Mouse (Mus musculus): Measurements from ENCODE around the gene Calhm6. TPM values are rescaled to one million over a fixed set of nuclear protein-coding genes. Genes with fewer than 3 reads are reported as not detected.

Gene Calhm6
- total and polyA plus RNA-seq, 3 experiments: 0.17 to 0.58 (median 0.29) TPM

- dilution Hi-C loops (cut with MboI; ENCODE audit: extremely low pct_ligation_motif_present, extremely low pct_unique_long_range_greater_than_20kb, low sequenced_read_pairs): no loop called here
- in situ Hi-C loops (cut with MboI; ENCODE audit: low pct_ligation_motif_present, low pct_unique_long_range_greater_than_20kb, low sequenced_read_pairs): no loop called here
- peaks cover 4 to 31% of the 10 kb centered on the region in 2 experiments; a peak in 3 of 4 replicates for H3K4me1 ChIP-seq (ENCODE audit: control insufficient read depth in 1 of 2, insufficient read depth in 2 of 2)
- H3K4me2 ChIP-seq (ENCODE audit: insufficient read depth, low read depth, poor library complexity, severe bottlenecking): peak overlapping the region; percentile 97
- no peaks in the 10 kb centered on the region for H3K36me3 ChIP-seq (replicated peaks in 1 of 2; ENCODE audit: control insufficient read depth in 1 of 2, insufficient read depth in 1 of 2, low read length in 1 of 2)
- no peak overlapping the region for H3K9ac ChIP-seq (ENCODE audit: insufficient read depth, low read depth)
- H3K79me2 ChIP-seq (replicated peaks; ENCODE audit: control insufficient read depth, extremely low read depth, insufficient read depth, poor library complexity, severe bottlenecking): no peaks in the 10 kb centered on the region
- no peak overlapping the region for H3K27ac ChIP-seq (ENCODE audit: insufficient read depth, low read depth)
- H3K4me3 ChIP-seq (replicated peaks in 1 of 3; ENCODE audit: low read depth in 2 of 3, low read length in 2 of 3, poor library complexity in 1 of 3): peak overlapping the region in 2 of 3 experiments; percentile 9 to 38
- DNase-seq (ENCODE audit: extremely low read depth): no peak
- H3K9me3 ChIP-seq (replicated peaks; ENCODE audit: low read length): no peaks in the 10 kb centered on the region
- H3K27me3 ChIP-seq (replicated peaks): peaks cover 17% of the 10 kb centered on the region
- TF ChIP-seq ZNF384 (IDR thresholded peaks at IDR 0.05; ENCODE audit: low read depth, low read length) (peak; percentile 72), RCOR1 (conservative IDR thresholded peaks at IDR 0.05; ENCODE audit: low read depth, low read length) (no peak)
Measured at GRCm38 (mm10) chr10:34095964-34096363, 31.8 kb downstream of the Calhm6 start.

- dilution Hi-C loops (cut with MboI; ENCODE audit: extremely low pct_ligation_motif_present, extremely low pct_unique_long_range_greater_than_20kb, low sequenced_read_pairs): no loop called here
- Histone ChIP-seq H3K27ac (ENCODE audit: insufficient read depth, low read depth) (no peak overlapping the region), H3K9me3 (replicated peaks; ENCODE audit: low read length) (no peaks in the 10 kb centered on the region), H3K4me3 (replicated peaks in 1 of 3; ENCODE audit: low read depth in 2 of 3, low read length in 2 of 3, poor library complexity in 1 of 3) (no peak overlapping the region), H3K4me1 (ENCODE audit: control insufficient read depth in 1 of 2, insufficient read depth in 2 of 2) (peaks cover 4 to 31% of the 10 kb centered on the region in 2 experiments; a peak in 3 of 4 replicates), H3K27me3 (replicated peaks) (peaks cover 17% of the 10 kb centered on the region), H3K36me3 (replicated peaks in 1 of 2; ENCODE audit: control insufficient read depth in 1 of 2, insufficient read depth in 1 of 2, low read length in 1 of 2) (no peaks in the 10 kb centered on the region), H3K4me2 (ENCODE audit: insufficient read depth, low read depth, poor library complexity, severe bottlenecking) (peak overlapping the region; percentile 97; the same call in 1 of the 2 replicates), H3K9ac (ENCODE audit: insufficient read depth, low read depth) (no peak overlapping the region), H3K79me2 (replicated peaks; ENCODE audit: control insufficient read depth, extremely low read depth, insufficient read depth, poor library complexity, severe bottlenecking) (no peaks in the 10 kb centered on the region)
- in situ Hi-C loops (cut with MboI; ENCODE audit: low pct_ligation_motif_present, low pct_unique_long_range_greater_than_20kb, low sequenced_read_pairs): no loop called here
- TF ChIP-seq GABPA (IDR thresholded peaks at IDR 0.05; ENCODE audit: insufficient replicate concordance, low read depth, low read length) (no peak), MAX (IDR thresholded peaks at IDR 0.05; ENCODE audit: low read length) (no peak), BHLHE40 (IDR thresholded peaks at IDR 0.05; ENCODE audit: low read depth, low read length) (peak; percentile 65), MXI1 (IDR thresholded peaks at IDR 0.05; ENCODE audit: low read depth, low read length) (no peak), ZNF384 (IDR thresholded peaks at IDR 0.05; ENCODE audit: low read depth, low read length) (no peak), NRF1 (IDR thresholded peaks at IDR 0.05; ENCODE audit: low read depth, low read length) (no peak), ZMIZ1 (IDR thresholded peaks at IDR 0.05; ENCODE audit: low read depth, low read length) (no peak), IRF4 (IDR thresholded peaks at IDR 0.05; ENCODE audit: low read depth, low read length) (0 out of 2 replicates have a peak, but pooled peaks have one; percentile 35), ETS1 (conservative IDR thresholded peaks at IDR 0.05; ENCODE audit: low read depth, low read length) (peak; percentile 54), MEF2A (IDR thresholded peaks at IDR 0.05; ENCODE audit: borderline replicate concordance, low read depth, low read length) (peak; percentile 41; the same call in 1 of the 2 replicates), CTCF (conservative IDR thresholded peaks at IDR 0.05 in 1 of 2, IDR thresholded peaks at IDR 0.05 in 1 of 2; ENCODE audit: low read depth in 2 of 2, low read length in 2 of 2) (no peak), USF2 (conservative IDR thresholded peaks at IDR 0.05; ENCODE audit: low read depth, low read length) (no peak), UBTF (IDR thresholded peaks at IDR 0.05; ENCODE audit: low read depth, low read length) (no peak), ELF1 (IDR thresholded peaks at IDR 0.05; ENCODE audit: low read depth, low read length) (no peak), SIN3A (IDR thresholded peaks at IDR 0.05; ENCODE audit: low read length) (no peak), HCFC1 (IDR thresholded peaks at IDR 0.05; ENCODE audit: low read depth, low read length) (no peak), USF1 (IDR thresholded peaks at IDR 0.05; ENCODE audit: low read depth, low read length) (no peak), JUND (conservative IDR thresholded peaks at IDR 0.05; ENCODE audit: low read depth, low read length) (no peak), RAD21 (IDR thresholded peaks at IDR 0.05; ENCODE audit: low read depth, low read length) (no peak), E2F4 (IDR thresholded peaks at IDR 0.05; ENCODE audit: insufficient replicate concordance, low read depth, low read length) (no peak), MYC (IDR thresholded peaks at IDR 0.05; ENCODE audit: low read depth, low read length) (no peak), SMC3 (IDR thresholded peaks at IDR 0.05; ENCODE audit: low read depth, low read length) (no peak), CHD2 (IDR thresholded peaks at IDR 0.05; ENCODE audit: low read length) (no peak), EP300 (IDR thresholded peaks at IDR 0.05; ENCODE audit: low read length) (peak; percentile 48), RCOR1 (conservative IDR thresholded peaks at IDR 0.05; ENCODE audit: low read depth, low read length) (no peak), MAFK (IDR thresholded peaks at IDR 0.05; ENCODE audit: insufficient replicate concordance, low read length) (peak; percentile 59; the same call in 1 of the 2 replicates), CHD1 (IDR thresholded peaks at IDR 0.05; ENCODE audit: low read depth, low read length) (no peak), ZC3H11A (IDR thresholded peaks at IDR 0.05; ENCODE audit: low read depth, low read length) (no peak)
- peak; percentile 67 for DNase-seq (ENCODE audit: extremely low read depth)
Measured at GRCm38 (mm10) chr10:34095147-34095546, 32.6 kb downstream of the Calhm6 start.
